Mouse (Mus musculus): ENCODE results near the gene Fdxacb1.
A peak's percentile ranks its signal among the peaks of the same experiment; 100 is the strongest.

Fdxacb1 gene

DNA sequence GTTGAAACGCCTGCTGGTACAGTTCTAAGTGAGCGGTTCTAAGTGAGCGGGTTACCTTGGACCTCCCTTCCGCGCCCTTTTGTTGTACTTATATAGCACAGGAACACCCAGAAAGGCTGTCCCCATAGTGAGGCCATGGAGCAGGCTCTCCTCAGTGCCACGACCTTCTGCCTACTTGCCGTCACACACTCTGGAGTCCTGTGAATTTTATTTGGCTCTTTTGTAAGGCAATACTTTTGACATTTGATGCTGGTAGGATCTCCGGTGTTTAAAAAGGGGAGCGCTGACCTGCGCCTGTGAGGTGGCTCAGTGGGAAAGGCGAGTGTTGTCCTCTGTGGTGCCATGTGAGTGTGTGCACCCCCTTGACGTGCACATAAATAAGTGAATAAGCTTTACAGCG lies 41.1 kb downstream of the Fdxacb1 start:
- H3K36me3 ChIP-seq (ENCODE audit: control insufficient read depth, insufficient read depth, low read length, poor library complexity, severe bottlenecking): no peaks in the 10 kb centered on the region
- DNase-seq (ENCODE audit: low read depth, low spot score): no peak
- no peaks in the 10 kb centered on the region for H3K27me3 ChIP-seq (ENCODE audit: control insufficient read depth, insufficient read depth, low read length, poor library complexity, severe bottlenecking)

DNA sequence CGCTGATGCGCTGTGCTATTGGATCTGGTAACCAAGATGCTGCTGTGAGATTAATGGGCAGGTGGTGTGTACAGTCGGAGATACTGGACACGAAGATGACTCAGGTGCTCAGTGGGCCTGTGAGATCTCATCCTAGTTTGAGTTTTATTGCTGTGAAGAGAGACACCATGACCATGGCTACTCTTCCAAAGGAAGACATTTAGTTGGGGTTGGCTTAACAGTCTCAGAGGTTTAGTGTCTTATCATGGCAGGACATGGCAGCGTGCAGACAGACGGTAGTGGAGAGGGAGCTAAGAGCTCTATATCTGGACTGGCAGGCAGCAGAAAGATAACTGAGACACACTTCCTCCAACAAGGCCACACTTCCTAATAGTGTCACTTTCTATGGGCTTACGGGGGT lies 43.2 kb downstream of the Fdxacb1 start:
- no peak for DNase-seq (ENCODE audit: low read depth, low spot score)
- Histone ChIP-seq H3K27me3 (ENCODE audit: control insufficient read depth, insufficient read depth, low read length, poor library complexity, severe bottlenecking) (no peaks in the 10 kb centered on the region), H3K36me3 (ENCODE audit: control insufficient read depth, insufficient read depth, low read length, poor library complexity, severe bottlenecking) (no peaks in the 10 kb centered on the region)

DNA sequence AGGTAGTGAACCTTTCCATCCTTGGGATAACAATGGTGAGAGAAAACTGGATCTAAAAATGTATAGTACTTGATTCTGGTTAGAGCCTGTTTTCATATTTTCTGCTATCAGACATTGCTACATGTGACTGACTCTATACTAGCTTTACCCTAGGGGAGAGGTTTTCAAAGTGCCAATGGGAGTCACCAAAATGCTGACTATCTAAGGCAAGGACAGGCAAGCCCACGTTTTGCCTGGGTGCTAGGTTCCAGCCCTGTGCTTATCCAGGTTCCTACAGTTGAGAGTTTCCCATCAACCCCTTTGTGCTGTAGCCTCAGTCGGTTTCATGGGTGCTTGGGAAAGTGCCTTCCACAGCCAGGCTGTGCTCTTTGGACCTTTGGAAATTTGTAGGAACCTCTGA lies 43.7 kb downstream of the Fdxacb1 start:
- Histone ChIP-seq H3K36me3 (ENCODE audit: control insufficient read depth, insufficient read depth, low read length, poor library complexity, severe bottlenecking) (0 out of 2 replicates have a peak, but pooled peaks cover 1% of the 10 kb centered on the region), H3K27me3 (ENCODE audit: control insufficient read depth, insufficient read depth, low read length, poor library complexity, severe bottlenecking) (no peaks in the 10 kb centered on the region)
- DNase-seq (ENCODE audit: low read depth, low spot score): no peak

DNA sequence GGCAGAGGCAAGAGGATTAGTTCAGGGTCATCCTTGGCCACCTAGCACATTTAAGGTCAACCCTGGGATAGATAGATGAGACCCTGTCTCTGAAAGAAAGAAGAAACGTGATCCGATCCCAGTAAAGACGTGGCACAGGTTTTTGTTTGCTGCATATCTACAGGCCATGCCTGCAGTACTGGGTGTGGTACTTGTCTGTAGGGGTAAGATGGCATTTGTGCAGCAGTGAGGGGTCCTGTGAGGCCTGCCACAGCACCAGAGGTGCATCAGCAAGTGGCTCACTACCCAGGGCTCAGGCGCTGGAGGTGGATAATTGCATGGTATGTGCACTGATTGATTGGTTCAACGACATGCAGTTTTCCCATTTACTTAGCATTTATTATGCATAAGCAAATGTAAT lies 45.8 kb downstream of the Fdxacb1 start:
- Histone ChIP-seq H3K27me3 (ENCODE audit: control insufficient read depth, insufficient read depth, low read length, poor library complexity, severe bottlenecking) (no peaks in the 10 kb centered on the region), H3K36me3 (ENCODE audit: control insufficient read depth, insufficient read depth, low read length, poor library complexity, severe bottlenecking) (0 out of 2 replicates have a peak, but pooled peaks cover 1% of the 10 kb centered on the region)
- no peak for DNase-seq (ENCODE audit: low read depth, low spot score)

DNA sequence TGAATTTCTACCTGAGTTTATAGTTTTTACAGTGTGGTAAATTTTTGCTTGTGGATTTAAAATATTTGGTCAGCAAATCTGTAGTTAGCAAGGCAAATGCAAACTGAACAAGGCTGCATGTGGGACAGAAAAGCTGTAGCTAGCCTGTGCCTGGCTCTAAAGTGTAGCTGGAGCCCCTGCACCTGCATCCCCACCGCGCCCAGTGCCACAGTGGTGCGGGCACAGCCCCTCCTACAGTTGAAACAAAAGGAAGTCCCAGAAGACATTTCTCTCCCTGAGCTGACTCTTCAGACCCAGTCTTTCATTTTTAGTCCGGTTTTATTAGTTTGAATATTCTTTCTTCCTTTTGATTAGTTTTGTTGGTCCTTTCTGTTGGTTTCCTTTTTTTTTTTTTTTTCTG lies 47.6 kb downstream of the Fdxacb1 start:
- 0 out of 2 replicates have a peak, but pooled peaks cover 1% of the 10 kb centered on the region for H3K36me3 ChIP-seq (ENCODE audit: control insufficient read depth, insufficient read depth, low read length, poor library complexity, severe bottlenecking)
- no peaks in the 10 kb centered on the region for H3K27me3 ChIP-seq (ENCODE audit: control insufficient read depth, insufficient read depth, low read length, poor library complexity, severe bottlenecking)
- DNase-seq (ENCODE audit: low read depth, low spot score): no peak

DNA sequence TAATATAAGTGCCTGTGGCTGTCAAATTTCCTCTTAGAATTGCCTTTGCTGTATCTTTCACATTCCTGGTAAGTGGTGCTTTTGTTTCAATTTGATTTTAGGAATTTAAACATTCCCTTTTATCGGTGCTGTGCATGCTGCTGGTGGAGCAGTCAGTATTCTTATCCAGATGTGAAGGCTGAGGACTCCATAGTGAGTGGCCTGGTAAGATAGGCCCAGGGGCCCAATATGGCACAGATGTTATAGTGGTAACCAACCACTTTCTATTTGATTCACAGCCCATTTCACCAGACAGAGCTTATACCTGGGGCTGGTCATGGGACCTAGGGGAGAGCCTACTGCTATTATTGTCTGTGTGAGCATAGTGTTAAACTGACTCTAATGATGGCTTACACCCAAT lies 48.5 kb downstream of the Fdxacb1 start:
- Histone ChIP-seq H3K27me3 (ENCODE audit: control insufficient read depth, insufficient read depth, low read length, poor library complexity, severe bottlenecking) (no peaks in the 10 kb centered on the region), H3K36me3 (ENCODE audit: control insufficient read depth, insufficient read depth, low read length, poor library complexity, severe bottlenecking) (0 out of 2 replicates have a peak, but pooled peaks cover 1% of the 10 kb centered on the region)
- no peak for DNase-seq (ENCODE audit: low read depth, low spot score)

DNA sequence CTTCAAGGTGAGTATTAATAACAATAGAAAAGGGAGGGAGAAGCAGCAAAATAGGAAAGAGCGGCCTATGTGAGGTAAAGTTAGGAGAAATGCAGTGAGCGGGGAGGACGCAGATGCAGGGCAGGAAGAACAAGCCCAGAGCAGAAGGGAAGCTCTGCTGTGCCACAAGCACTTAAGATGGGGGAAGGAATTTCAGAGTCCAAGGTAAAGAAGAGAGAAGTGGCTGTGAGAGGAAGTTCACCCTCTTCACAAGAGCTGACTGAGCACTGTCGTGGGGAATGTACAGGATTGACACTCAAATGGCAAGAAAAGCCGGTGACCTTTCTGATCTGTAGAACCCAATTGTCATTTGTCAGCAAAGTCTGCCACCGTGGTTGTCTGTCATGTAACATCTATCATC lies 50.0 kb downstream of the Fdxacb1 start:
- DNase-seq (ENCODE audit: low read depth, low spot score): peak; percentile 9
- H3K27me3 ChIP-seq (ENCODE audit: control insufficient read depth, insufficient read depth, low read length, poor library complexity, severe bottlenecking): no peaks in the 10 kb centered on the region
- 0 out of 2 replicates have a peak, but pooled peaks cover 1% of the 10 kb centered on the region for H3K36me3 ChIP-seq (ENCODE audit: control insufficient read depth, insufficient read depth, low read length, poor library complexity, severe bottlenecking)

DNA sequence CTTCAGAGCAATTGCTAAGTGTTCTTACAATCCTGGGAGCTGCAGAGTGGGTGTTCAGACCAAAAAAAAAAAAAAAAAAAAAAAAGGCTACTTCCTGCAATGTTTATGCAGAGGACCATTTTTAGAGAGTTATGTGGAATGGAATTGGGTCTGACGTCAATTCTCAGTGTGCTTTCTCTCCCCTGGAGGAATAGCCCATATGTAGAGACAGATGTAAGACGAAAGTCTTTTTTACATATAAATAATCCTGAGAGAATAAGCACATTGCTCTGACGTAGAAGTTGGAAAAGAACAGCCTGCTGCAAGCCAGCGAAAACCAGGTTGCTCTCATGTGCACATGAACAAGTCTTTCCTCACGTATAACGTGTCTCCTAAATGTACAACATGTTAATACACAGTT lies 51.7 kb downstream of the Fdxacb1 start:
- H3K27me3 ChIP-seq (ENCODE audit: control insufficient read depth, insufficient read depth, low read length, poor library complexity, severe bottlenecking): no peaks in the 10 kb centered on the region
- DNase-seq (ENCODE audit: low read depth, low spot score): no peak
- 0 out of 2 replicates have a peak, but pooled peaks cover 4% of the 10 kb centered on the region for H3K36me3 ChIP-seq (ENCODE audit: control insufficient read depth, insufficient read depth, low read length, poor library complexity, severe bottlenecking)

DNA sequence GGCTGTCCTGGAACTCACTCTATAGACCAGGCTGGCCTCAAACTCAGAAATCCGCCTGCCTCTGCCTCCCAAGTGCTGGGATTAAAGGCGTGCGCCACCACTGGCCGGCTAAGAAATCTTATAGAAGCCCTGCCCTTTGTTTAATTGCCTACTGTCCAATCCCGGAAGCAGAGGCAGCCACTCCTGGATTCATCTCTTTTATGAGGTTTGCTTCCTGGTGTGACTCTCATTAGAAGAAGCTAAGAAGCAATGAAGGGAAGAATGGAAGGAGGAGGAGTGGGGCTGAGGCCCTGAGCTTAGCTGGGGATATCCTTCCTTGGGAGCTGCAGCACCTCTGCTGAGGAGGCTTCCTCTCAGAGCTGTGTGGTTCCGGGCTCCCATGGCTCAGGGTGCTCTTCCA lies 53.6 kb downstream of the Fdxacb1 start:
- 0 out of 2 replicates have a peak, but pooled peaks cover 4% of the 10 kb centered on the region for H3K36me3 ChIP-seq (ENCODE audit: control insufficient read depth, insufficient read depth, low read length, poor library complexity, severe bottlenecking)
- no peaks in the 10 kb centered on the region for H3K27me3 ChIP-seq (ENCODE audit: control insufficient read depth, insufficient read depth, low read length, poor library complexity, severe bottlenecking)
- DNase-seq (ENCODE audit: low read depth, low spot score): no peak

DNA sequence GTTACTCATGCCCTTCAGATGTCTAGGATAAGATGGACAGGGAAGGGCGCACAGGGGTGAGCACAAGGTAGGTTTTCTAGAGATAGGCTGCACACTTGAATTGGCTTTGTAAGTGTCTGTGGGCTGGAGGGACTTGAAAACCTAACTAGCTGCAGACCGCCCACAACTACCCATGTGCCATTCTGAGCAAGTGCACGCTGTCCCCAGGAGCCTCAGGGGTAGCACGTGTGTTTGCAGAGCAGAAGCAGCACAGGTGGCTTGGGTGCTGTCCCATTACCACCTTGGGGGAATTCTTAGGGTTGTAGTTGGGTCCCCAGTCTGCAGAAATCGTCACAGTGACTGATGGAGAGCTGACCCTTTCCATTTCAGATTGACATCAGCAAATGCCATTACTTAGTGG lies 54.2 kb downstream of the Fdxacb1 start:
- H3K36me3 ChIP-seq (ENCODE audit: control insufficient read depth, insufficient read depth, low read length, poor library complexity, severe bottlenecking): 0 out of 2 replicates have a peak, but pooled peaks cover 4% of the 10 kb centered on the region
- no peaks in the 10 kb centered on the region for H3K27me3 ChIP-seq (ENCODE audit: control insufficient read depth, insufficient read depth, low read length, poor library complexity, severe bottlenecking)
- no peak for DNase-seq (ENCODE audit: low read depth, low spot score)

Measured in splenic B cell, adult 2 months (primary cell).